Mouse (Mus musculus) kidney, adult 2 months (tissue): ENCODE measurements around the gene Pdpn.

ENCODE experiments used
- CTCF ChIP-seq: fragments of 200-500 bp; conservative IDR thresholded peaks from 2 replicates; pipeline ENCODE4 v1.5.1; 2011; ENCODE audit warnings: low read depth, mild to moderate bottlenecking, control low read depth, low read length, moderate library complexity, mixed read lengths; ENCODE audit not compliant: insufficient read depth, insufficient read length
- POLR2A ChIP-seq: fragments of 200-500 bp; IDR thresholded peaks from one replicate; pipeline ENCODE4 v1.6.1; 2011; ENCODE audit warnings: low read depth, low read length, control low read depth

GRCm38 (mm10) chr4:143300113-143300688, 837 bp upstream of the Pdpn start:
- no peak for TF ChIP-seq CTCF
- no peak for TF ChIP-seq POLR2A
